Mouse (Mus musculus) midbrain, embryonic 10.5 days (tissue): ENCODE measurements around the gene Daxx. TPM values are rescaled to one million over a fixed set of nuclear protein-coding genes. Genes with fewer than 3 reads are reported as not detected.
"Not testable (repeated sequence)": the region's sequence is repeated elsewhere in the genome, so short reads cannot be mapped to it uniquely, and the experiment has no call there.

Experiments
- DNase-seq: peaks from one replicate; pipeline ENCODE4 v3.0.0-alpha.2; 2017; ENCODE audit warnings: low spot score
- H3K27ac ChIP-seq: fragments of 300-500 bp; sonication (generic); replicated peaks from 2 replicates; pipeline ENCODE4 v1.5.1; 2016; ENCODE audit warnings: mild to moderate bottlenecking
- H3K27me3 ChIP-seq: fragments of 300-500 bp; sonication (generic); 2 replicates; pipeline ENCODE4 v1.6.1; 2016; ENCODE audit warnings: low read depth, mild to moderate bottlenecking; ENCODE audit not compliant: poor library complexity, severe bottlenecking
- H3K36me3 ChIP-seq: fragments of 300-500 bp; sonication (generic); 2 replicates; pipeline ENCODE4 v1.6.1; 2016; ENCODE audit warnings: mild to moderate bottlenecking, moderate library complexity
- H3K4me1 ChIP-seq: fragments of 300-500 bp; sonication (generic); 2 replicates; pipeline ENCODE4 v1.6.1; 2016
- H3K4me3 ChIP-seq: fragments of 300-500 bp; sonication (generic); 2 replicates; pipeline ENCODE4 v1.5.1; 2016; ENCODE audit warnings: mild to moderate bottlenecking, moderate library complexity
- H3K9me3 ChIP-seq: fragments of 300-500 bp; sonication (generic); replicated peaks from 2 replicates; pipeline ENCODE4 v1.6.1; 2016; ENCODE audit warnings: mild to moderate bottlenecking
- WGBS: fragments of 180-500 bp; shearing (Covaris S2); methylation state at CpG from one replicate; pipeline ENCODE4 v1.1.7; 2016; 5-methylcytosine and 5-hydroxymethylcytosine counted together
- polyA plus RNA-seq: library from polyadenylated mRNA; unstranded; fragments of >200 nt; fragmentation: Nextera tagmentation; extraction: Ambion mirVana; gene quantifications from 2 replicates; pipeline ENCODE4 v1.2.1, GENCODE M21; 2016

The Daxx gene
- 77.5 and 82.6 TPM in 2 replicates for polyA plus RNA-seq

DNA sequence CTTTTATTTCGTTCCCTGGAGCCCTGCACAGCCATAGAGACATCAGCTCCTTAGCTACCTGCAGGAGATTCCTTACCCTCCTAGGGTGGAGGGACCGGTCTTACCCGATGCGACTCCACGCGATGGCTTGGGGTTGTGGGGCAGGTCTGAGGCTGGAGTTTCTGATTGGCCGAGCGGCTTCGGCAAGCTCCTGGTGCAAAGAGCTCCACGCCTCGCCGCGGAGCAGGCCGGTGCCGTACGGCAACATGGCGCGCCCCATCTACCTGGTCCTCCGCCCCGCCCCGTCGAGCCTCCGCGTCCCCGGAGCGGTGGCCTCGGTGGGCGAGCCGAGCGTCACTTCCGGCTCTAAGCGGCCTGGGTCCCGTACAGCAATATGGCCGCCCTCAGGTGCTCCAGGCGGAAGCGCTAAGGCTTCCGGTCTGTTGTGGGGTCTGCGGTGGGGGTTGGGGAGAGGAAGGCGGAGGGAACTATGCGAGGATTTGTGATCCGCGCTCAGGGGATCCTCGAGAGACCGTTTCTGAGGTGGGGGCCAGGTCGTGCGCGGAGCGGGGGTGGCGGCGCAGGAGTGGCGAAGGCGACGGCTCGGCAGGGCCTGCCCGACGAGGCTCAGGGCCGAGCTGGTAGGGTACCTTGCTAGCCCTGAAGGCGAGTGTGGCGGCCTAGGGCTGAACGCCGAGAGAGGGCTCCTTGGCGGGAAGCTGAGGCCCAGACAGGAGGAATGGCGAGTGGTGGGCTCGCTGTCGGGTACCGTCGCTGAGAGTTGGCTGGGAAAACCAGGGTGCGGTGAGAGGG, at the start of gene Daxx:
Gene Daxx (plus strand): TSS at position 338 of the 792 bp plus-strand sequence.
- H3K4me3 ChIP-seq, result peak within 1 kb of the TSS; percentile 85
- H3K36me3 ChIP-seq, result peaks cover 40% of the 10 kb centered on the region
- H3K27ac ChIP-seq, result peak within 1 kb of the TSS; percentile 91
- H3K27me3 ChIP-seq, result peaks cover 7% of the 10 kb centered on the region; the same call in 1 of the 2 replicates
- WGBS, result under 1% methylated on average over 68 of the region's 68 CpGs
- peak; percentile 99 for DNase-seq
- H3K4me1 ChIP-seq, result peaks cover 44% of the 10 kb centered on the region
- H3K9me3 ChIP-seq, result no peaks in the 10 kb centered on the region

DNA sequence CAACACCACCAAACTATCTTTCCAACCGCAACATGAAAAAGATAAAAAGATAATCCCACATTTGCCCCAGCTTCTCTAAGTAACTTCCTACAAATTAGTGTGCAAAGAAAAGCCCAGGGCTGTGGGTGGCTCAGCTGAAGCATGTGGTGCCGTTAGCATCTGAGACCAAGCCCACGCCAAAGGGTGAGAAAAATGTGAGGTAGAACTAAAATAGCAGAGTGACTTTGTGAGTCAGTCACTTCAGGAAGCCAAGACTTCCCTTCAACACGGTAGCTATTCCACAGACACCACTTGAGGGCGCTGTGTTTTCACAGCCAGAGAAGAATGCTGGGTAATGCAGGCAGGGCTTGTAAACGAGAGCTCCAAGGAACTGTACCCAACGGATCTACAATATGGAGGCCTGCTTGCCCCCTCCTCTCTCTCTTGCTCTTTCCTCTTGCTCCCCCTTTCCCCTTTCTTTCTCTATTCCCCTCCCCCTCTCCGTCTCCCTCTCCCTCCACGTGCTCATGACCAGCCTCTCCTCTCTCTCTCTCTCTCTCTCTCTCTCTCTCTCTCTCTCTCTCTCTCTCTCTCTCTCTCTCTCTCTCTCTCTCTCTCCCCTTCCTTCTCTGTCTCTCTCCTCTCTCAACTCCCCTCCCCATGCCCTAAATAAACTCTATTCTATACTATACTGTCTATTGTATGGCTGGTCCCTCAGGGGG, 43.7 kb upstream of the Daxx start:
- Histone ChIP-seq H3K9me3 (no peaks in the 10 kb centered on the region), H3K4me3 (no peak overlapping the region), H3K4me1 (peaks cover 13% of the 10 kb centered on the region; the same call in 1 of the 2 replicates), H3K36me3 (no peaks in the 10 kb centered on the region), H3K27ac (no peak overlapping the region), H3K27me3 (no peaks in the 10 kb centered on the region)
- 48% methylated on average over 9 of the region's 9 CpGs for WGBS
- DNase-seq, result peak; percentile 26

DNA sequence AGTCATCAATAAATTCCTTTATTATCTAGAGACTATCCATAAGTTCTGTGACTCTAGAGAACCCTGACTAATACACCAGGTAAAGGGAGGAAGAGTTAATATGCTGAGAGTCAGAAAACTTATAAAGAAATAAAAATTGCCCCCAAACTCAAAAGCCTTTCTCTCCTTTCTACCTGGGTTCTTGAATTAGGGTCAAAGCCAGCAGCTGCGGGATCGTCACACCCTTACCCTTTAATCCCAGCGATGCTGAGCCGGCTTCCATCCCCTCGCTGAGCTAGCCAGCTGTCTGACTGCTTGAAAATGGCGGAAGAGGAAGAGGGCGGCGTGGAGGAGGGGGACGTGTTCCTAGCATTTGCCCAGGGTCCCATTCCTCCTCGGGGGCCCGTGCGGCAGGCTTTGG, 35.7 kb upstream of the Daxx start, which contains the start of gene Gm7029:
Gene Gm7029 (plus strand): TSS at position 301 of the 400 bp plus-strand sequence.
- peaks cover 35% of the 10 kb centered on the region for H3K36me3 ChIP-seq
- not testable (repeated sequence) for H3K27ac ChIP-seq, DNase-seq, H3K9me3 ChIP-seq, H3K27me3 ChIP-seq, H3K4me3 ChIP-seq, H3K4me1 ChIP-seq
- 91% methylated on average over 4 of the region's 12 CpGs for WGBS

DNA sequence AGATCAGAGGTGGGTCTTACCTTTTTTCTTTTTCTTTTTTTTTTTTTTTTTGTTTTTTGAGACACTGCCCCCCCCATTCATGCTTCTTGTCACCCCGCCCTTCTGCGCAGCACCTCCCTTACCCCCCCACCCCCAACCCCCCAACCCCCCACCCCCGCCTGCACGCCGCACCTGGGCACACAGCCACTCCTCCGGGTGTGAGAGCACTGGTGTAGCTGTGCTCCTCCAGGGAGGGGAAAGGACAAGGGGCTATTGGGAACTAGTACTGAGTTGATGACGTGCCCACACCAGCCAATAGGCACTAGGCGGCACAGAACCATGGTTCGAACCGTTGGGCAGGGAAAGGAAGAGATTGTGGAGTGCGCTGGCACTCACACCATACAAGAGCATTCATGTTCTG, 34.8 kb upstream of the Daxx start:
- H3K4me1 ChIP-seq, result no peaks in the 10 kb centered on the region
- no peak for DNase-seq
- 90% methylated on average over 11 of the region's 11 CpGs for WGBS
- H3K4me3 ChIP-seq, result no peak overlapping the region
- H3K36me3 ChIP-seq, result peaks cover 44% of the 10 kb centered on the region
- H3K9me3 ChIP-seq, result no peaks in the 10 kb centered on the region
- H3K27ac ChIP-seq, result no peak overlapping the region
- H3K27me3 ChIP-seq, result no peaks in the 10 kb centered on the region

GRCm38 (mm10) chr17:33875797-33876196, 33.4 kb upstream of the Daxx start:
- H3K27me3 ChIP-seq, H3K4me3 ChIP-seq, H3K4me1 ChIP-seq, H3K27ac ChIP-seq, H3K9me3 ChIP-seq, DNase-seq: not testable (repeated sequence)
- WGBS, result 83% methylated on average over 5 of the region's 5 CpGs
- peaks cover 56% of the 10 kb centered on the region for H3K36me3 ChIP-seq

GRCm38 (mm10) chr17:33884320-33884719, 24.9 kb upstream of the Daxx start:
- not testable (repeated sequence) for H3K4me3 ChIP-seq, H3K27ac ChIP-seq, H3K9me3 ChIP-seq, DNase-seq, H3K27me3 ChIP-seq
- 95% methylated on average over 10 of the region's 11 CpGs for WGBS
- Histone ChIP-seq H3K36me3 (peaks cover 80% of the 10 kb centered on the region), H3K4me1 (peaks cover 17% of the 10 kb centered on the region)

DNA sequence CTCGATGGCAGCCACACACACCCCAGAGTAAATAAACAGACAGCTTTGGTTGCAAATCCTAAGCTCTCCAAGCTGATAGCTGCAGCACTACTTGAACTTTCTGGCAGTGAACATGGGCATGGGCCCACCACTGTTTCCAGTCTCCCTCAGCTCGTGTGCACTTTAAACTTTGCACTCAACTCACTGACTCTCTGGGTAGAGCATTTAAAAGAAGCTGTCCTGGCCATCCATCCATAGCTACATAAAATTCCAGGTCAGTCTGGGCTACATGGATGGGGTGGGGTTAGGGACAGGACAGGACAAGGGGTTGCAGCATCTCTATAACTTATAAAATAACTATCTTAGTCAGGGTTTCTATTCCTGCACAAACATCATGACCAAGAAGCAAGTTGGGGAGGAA, 21.4 kb upstream of the Daxx start:
- not testable (repeated sequence) for H3K27me3 ChIP-seq, H3K9me3 ChIP-seq, DNase-seq, H3K27ac ChIP-seq
- Histone ChIP-seq H3K36me3 (peaks cover 48% of the 10 kb centered on the region), H3K4me3 (peak overlapping the region; percentile 78; the same call in 1 of the 2 replicates), H3K4me1 (peaks cover 19% of the 10 kb centered on the region)
- 83% methylated on average over 2 of the region's 2 CpGs for WGBS

GRCm38 (mm10) chr17:33888230-33888629, 21.0 kb upstream of the Daxx start:
- DNase-seq, H3K9me3 ChIP-seq, H3K27me3 ChIP-seq, H3K27ac ChIP-seq: not testable (repeated sequence)
- Histone ChIP-seq H3K4me1 (peaks cover 19% of the 10 kb centered on the region), H3K36me3 (peaks cover 43% of the 10 kb centered on the region), H3K4me3 (peak overlapping the region; percentile 78; the same call in 1 of the 2 replicates)

GRCm38 (mm10) chr17:33889941-33890532, 19.2 kb upstream of the Daxx start:
- peaks cover 26% of the 10 kb centered on the region for H3K36me3 ChIP-seq
- not testable (repeated sequence) for DNase-seq, H3K27me3 ChIP-seq, H3K9me3 ChIP-seq
- peak overlapping the region; percentile 93 for H3K27ac ChIP-seq
- H3K4me3 ChIP-seq, result peak overlapping the region; percentile 78
- peaks cover 19% of the 10 kb centered on the region for H3K4me1 ChIP-seq
- under 1% methylated on average over 44 of the region's 44 CpGs for WGBS

- under 1% methylated on average over 49 of the region's 49 CpGs for WGBS
- Histone ChIP-seq H3K4me3 (peak within 1 kb of the TSS; percentile 78), H3K27me3 (no peaks in the 10 kb centered on the region), H3K4me1 (peaks cover 19% of the 10 kb centered on the region), H3K9me3 (no peaks in the 10 kb centered on the region), H3K27ac (peak within 1 kb of the TSS; percentile 93), H3K36me3 (peaks cover 21% of the 10 kb centered on the region)
- peak; percentile 100 for DNase-seq
Measured at GRCm38 (mm10) chr17:33890533-33891059, 18.6 kb upstream of the Daxx start, which contains the start of gene Kifc1. TSS of gene Kifc1 (minus strand) at chr17:33890661.

- H3K4me1 ChIP-seq, result peaks cover 19% of the 10 kb centered on the region
- DNase-seq, result no peak
- H3K9me3 ChIP-seq, result no peaks in the 10 kb centered on the region
- no peak overlapping the region for H3K27ac ChIP-seq
- peaks cover 13% of the 10 kb centered on the region for H3K36me3 ChIP-seq
- WGBS, result 64% methylated on average over 2 of the region's 2 CpGs
- no peaks in the 10 kb centered on the region for H3K27me3 ChIP-seq
- H3K4me3 ChIP-seq, result no peak overlapping the region
Measured at GRCm38 (mm10) chr17:33891357-33891756, 17.9 kb upstream of the Daxx start.

GRCm38 (mm10) chr17:33891892-33892291, 17.3 kb upstream of the Daxx start:
- H3K4me3 ChIP-seq, H3K27ac ChIP-seq, H3K27me3 ChIP-seq, DNase-seq, H3K36me3 ChIP-seq, H3K9me3 ChIP-seq: not testable (repeated sequence)
- H3K4me1 ChIP-seq, result peaks cover 19% of the 10 kb centered on the region
- 70% methylated on average over 6 of the region's 6 CpGs for WGBS
